Comparison of ENCODE assay signal across 15 mouse cellular contexts in genomic region chrX:48428241-48428640, GRCm38 (mm10). TPM values are rescaled to one million over a fixed set of nuclear protein-coding genes. Genes with fewer than 3 reads are reported as not detected.
A peak's percentile ranks its signal among the peaks of the same experiment; 100 is the strongest.
DNase-seq lines count a peak whose midpoint lies in the region; ATAC-seq and TF ChIP-seq lines count a peak whose summit lies in the region.
"Had no signal": no experiment of that assay in that cellular context is flagged by ENCODE, and none has a peak within 500 bp of the region (broad histone marks: within the 10 kb centered on the region; RNA-seq: fewer than 3 reads in every experiment).

No protein-coding gene starts in this region.

- H3K9ac ChIP-seq in heart, embryonic 13.5 days = no peak overlapping the region
- H3K9ac ChIP-seq in heart, embryonic 11.5 days (ENCODE audit: low read depth, low read length) = no peak overlapping the region
- H3K9ac ChIP-seq in intestine, postnatal 0 days (ENCODE audit: low read depth, low read length) = no peak overlapping the region
- H3K9ac ChIP-seq in hindbrain, embryonic 13.5 days = no peak overlapping the region
- H3K9ac ChIP-seq: embryonic facial prominence, embryonic 12.5 days; hindbrain, embryonic 12.5 days; liver, embryonic 15.5 days had no signal

- TF ChIP-seq POLR2A in bone marrow, adult 2 months (IDR thresholded peaks at IDR 0.05; ENCODE audit: borderline replicate concordance, control insufficient read depth, low read depth, low read length) = no peak

- TF ChIP-seq CTCF in bone marrow, adult 2 months (IDR thresholded peaks at IDR 0.05; ENCODE audit: control insufficient read depth, insufficient read depth, low read length) = no peak
- no peak for TF ChIP-seq CTCF in intestine, postnatal 0 days (IDR thresholded peaks at IDR 0.05; ENCODE audit: low read depth)

- no peaks in the 10 kb centered on the region for H3K9me3 ChIP-seq in heart, embryonic 13.5 days
- no peaks in the 10 kb centered on the region for H3K9me3 ChIP-seq in heart, embryonic 11.5 days (replicated peaks; ENCODE audit: control insufficient read depth, low read length)
- no peaks in the 10 kb centered on the region for H3K9me3 ChIP-seq in intestine, postnatal 0 days (ENCODE audit: control insufficient read depth)
- no peaks in the 10 kb centered on the region for H3K9me3 ChIP-seq in hindbrain, embryonic 13.5 days
- H3K9me3 ChIP-seq: embryonic facial prominence, embryonic 12.5 days; hindbrain, embryonic 12.5 days; liver, embryonic 15.5 days had no signal

- intact Hi-C loops in left cerebral cortex, postnatal 4 days (cut with DNase I) = loop anchor here (5.0 kb wide), 1 partner anchor 34 kb away; the partner anchor contains the start of gene Elf4

- H3K27ac ChIP-seq in heart, embryonic 13.5 days (replicated peaks) = peak overlapping the region; percentile 36; the same call in 1 of the 2 replicates
- H3K27ac ChIP-seq in heart, embryonic 11.5 days (ENCODE audit: low read depth, low read length) = no peak overlapping the region
- H3K27ac ChIP-seq in bone marrow, adult 2 months (ENCODE audit: control insufficient read depth, insufficient read depth, low read depth, low read length, poor library complexity) = peak overlapping the region; percentile 67
- peak overlapping the region; percentile 41; the same call in 1 of the 2 replicates for H3K27ac ChIP-seq in intestine, postnatal 0 days (ENCODE audit: low read depth, low read length)
- H3K27ac ChIP-seq in hindbrain, embryonic 13.5 days = no peak overlapping the region
- H3K27ac ChIP-seq: embryonic facial prominence, embryonic 12.5 days; hindbrain, embryonic 12.5 days; liver, embryonic 15.5 days had no signal

- no peak overlapping the region for H3K4me3 ChIP-seq in heart, embryonic 13.5 days
- H3K4me3 ChIP-seq in heart, embryonic 11.5 days (ENCODE audit: low read depth, low read length) = no peak overlapping the region
- H3K4me3 ChIP-seq in bone marrow, adult 2 months (replicated peaks; ENCODE audit: control insufficient read depth, low read depth, low read length) = no peak overlapping the region
- H3K4me3 ChIP-seq in intestine, postnatal 0 days (ENCODE audit: low read depth, low read length) = no peak overlapping the region
- H3K4me3 ChIP-seq in hindbrain, embryonic 13.5 days = no peak overlapping the region
- H3K4me3 ChIP-seq: embryonic facial prominence, embryonic 12.5 days; hindbrain, embryonic 12.5 days; liver, embryonic 15.5 days; myocyte had no signal

- H3K4me1 ChIP-seq in heart, embryonic 13.5 days = peaks cover 52% of the 10 kb centered on the region
- peaks cover 7% of the 10 kb centered on the region; the same call in 1 of the 2 replicates for H3K4me1 ChIP-seq in heart, embryonic 11.5 days (ENCODE audit: control insufficient read depth, insufficient read depth, low read length)
- H3K4me1 ChIP-seq in bone marrow, adult 2 months (ENCODE audit: control insufficient read depth, insufficient read depth, low read length) = peaks cover 7% of the 10 kb centered on the region
- H3K4me1 ChIP-seq in intestine, postnatal 0 days (replicated peaks; ENCODE audit: control insufficient read depth, insufficient read depth, low read length) = no peaks in the 10 kb centered on the region; the same call in 1 of the 2 replicates
- H3K4me1 ChIP-seq in hindbrain, embryonic 13.5 days (replicated peaks) = no peaks in the 10 kb centered on the region
- H3K4me1 ChIP-seq: embryonic facial prominence, embryonic 12.5 days; hindbrain, embryonic 12.5 days had no signal

- no peak for ATAC-seq in heart, embryonic 13.5 days (ENCODE audit: extremely low read depth, insufficient number of reproducible peaks, low FRiP score, low TSS enrichment)
- ATAC-seq in heart, embryonic 11.5 days (replicated peaks; ENCODE audit: insufficient number of reproducible peaks, low FRiP score, low TSS enrichment) = no peak
- ATAC-seq in intestine, postnatal 0 days = no peak
- ATAC-seq in hindbrain, embryonic 13.5 days (ENCODE audit: low FRiP score) = no peak
- ATAC-seq: CD4-positive, CD25-positive, alpha-beta regulatory T cell, adult 4 months; forebrain, embryonic 16.5 days had no signal

- peak; percentile 66 for DNase-seq in lung, postnatal 10 days
- DNase-seq in left cerebral cortex, postnatal 4 days = no peak
- DNase-seq in MN1 (ENCODE audit: low spot score) = no peak
- DNase-seq: cerebellum, adult 18-20 months had no signal

- 42% methylated on average over 6 of the region's 6 CpGs for WGBS in heart, embryonic 13.5 days
- 56% methylated on average over 6 of the region's 6 CpGs for WGBS in heart, embryonic 11.5 days (ENCODE audit: insufficient replicate concordance)
- WGBS in bone marrow, adult 2 months = 20% methylated on average over 6 of the region's 6 CpGs
- WGBS in intestine, postnatal 0 days = 70% methylated on average over 6 of the region's 6 CpGs
- 79% methylated on average over 6 of the region's 6 CpGs for WGBS in hindbrain, embryonic 13.5 days

- no peaks in the 10 kb centered on the region for H3K36me3 ChIP-seq in heart, embryonic 13.5 days
- no peaks in the 10 kb centered on the region for H3K36me3 ChIP-seq in heart, embryonic 11.5 days (ENCODE audit: control insufficient read depth, insufficient read depth, low read length)
- no peaks in the 10 kb centered on the region for H3K36me3 ChIP-seq in intestine, postnatal 0 days (ENCODE audit: control insufficient read depth, insufficient read depth)
- no peaks in the 10 kb centered on the region for H3K36me3 ChIP-seq in hindbrain, embryonic 13.5 days
- H3K36me3 ChIP-seq: embryonic facial prominence, embryonic 12.5 days; hindbrain, embryonic 12.5 days; liver, embryonic 15.5 days had no signal

- H3K4me2 ChIP-seq in heart, embryonic 13.5 days = no peak overlapping the region; the same call in 1 of the 2 replicates
- H3K4me2 ChIP-seq in heart, embryonic 11.5 days = no peak overlapping the region
- H3K4me2 ChIP-seq in intestine, postnatal 0 days (replicated peaks; ENCODE audit: low read depth) = no peak overlapping the region
- H3K4me2 ChIP-seq in hindbrain, embryonic 13.5 days = no peak overlapping the region
- H3K4me2 ChIP-seq: embryonic facial prominence, embryonic 12.5 days; hindbrain, embryonic 12.5 days; liver, embryonic 15.5 days had no signal

- no peaks in the 10 kb centered on the region for H3K27me3 ChIP-seq in heart, embryonic 13.5 days (replicated peaks)
- no peaks in the 10 kb centered on the region for H3K27me3 ChIP-seq in heart, embryonic 11.5 days (ENCODE audit: control insufficient read depth, insufficient read depth, low read length)
- H3K27me3 ChIP-seq in intestine, postnatal 0 days (replicated peaks; ENCODE audit: control insufficient read depth, insufficient read depth, low read length) = no peaks in the 10 kb centered on the region
- no peaks in the 10 kb centered on the region for H3K27me3 ChIP-seq in hindbrain, embryonic 13.5 days
- H3K27me3 ChIP-seq: embryonic facial prominence, embryonic 12.5 days; hindbrain, embryonic 12.5 days; liver, embryonic 15.5 days had no signal

RNA-seq across cellular contexts. Expression of gene Elf4, which starts 34.7 kb away (rescaled TPM):
- polyA plus RNA-seq in heart, embryonic 13.5 days (2015; fragmentation: Nextera tagmentation; extraction: Ambion mirVana) = 9.2 and 10.3 TPM in 2 replicates
- polyA plus RNA-seq in heart, embryonic 11.5 days (2014; fragmentation: Nextera tagmentation; extraction: Ambion mirVana) = 14.3 and 17.3 TPM in 2 replicates
- polyA plus RNA-seq in bone marrow, adult 2 months (2011; ENCODE audit: insufficient read depth, insufficient read length, low replicate concordance, missing spikeins) = 12.4 and 20.4 TPM in 2 replicates
- 10.6 and 11.1 TPM in 2 replicates for polyA plus RNA-seq in intestine, postnatal 0 days (2015; fragmentation: Nextera tagmentation; extraction: Ambion mirVana)
- total RNA-seq in left cerebral cortex, postnatal 4 days (2021) = 1 to 10 TPM; 1.1 to 1.5 TPM
- 0.69 and 0.84 TPM in 2 replicates for polyA plus RNA-seq in hindbrain, embryonic 13.5 days (2015; fragmentation: Nextera tagmentation; extraction: Ambion mirVana)

Comparison
In these comparisons a context has a peak if more than half of its experiments do, and no peak if none do; other contexts are left out.
1. H3K27ac ChIP-seq: peak in heart, embryonic 13.5 days (single experiment), bone marrow, adult 2 months (single experiment) and intestine, postnatal 0 days (single experiment); none in heart, embryonic 11.5 days (single experiment) and hindbrain, embryonic 13.5 days (single experiment).